Mouse (Mus musculus) liver, adult (tissue): ENCODE results near the gene Igbp1b.

ENCODE experiments used
- GATA4 ChIP-seq: IDR thresholded peaks from 2 replicates; pipeline ENCODE4 v1.6.1; 2014; ENCODE audit warnings: mild to moderate bottlenecking, low read length; ENCODE audit not compliant: insufficient replicate concordance

Igbp1b gene

DNA sequence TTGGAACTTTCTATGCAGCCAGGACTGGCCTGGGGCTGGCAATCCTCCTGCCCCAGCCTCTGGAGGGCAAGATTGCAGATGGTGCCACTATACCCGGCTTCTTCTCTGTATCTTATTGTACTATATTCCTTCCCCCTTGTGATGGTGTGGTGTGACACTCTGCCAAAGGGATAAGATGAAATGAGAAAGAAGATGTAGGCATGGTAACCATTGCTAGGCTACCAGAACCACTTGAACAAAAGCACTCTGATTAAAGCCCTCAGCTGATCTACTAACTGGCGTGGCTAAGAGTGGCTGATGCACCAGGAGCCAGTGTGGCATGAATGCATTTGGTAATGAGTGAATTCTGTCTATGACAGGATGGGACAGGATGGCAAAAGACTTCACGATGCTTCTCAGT, at the start of gene Igbp1b:
Gene Igbp1b (minus strand): TSS at position 29 of the 400 bp plus-strand sequence.
- no peak for TF ChIP-seq GATA4

DNA sequence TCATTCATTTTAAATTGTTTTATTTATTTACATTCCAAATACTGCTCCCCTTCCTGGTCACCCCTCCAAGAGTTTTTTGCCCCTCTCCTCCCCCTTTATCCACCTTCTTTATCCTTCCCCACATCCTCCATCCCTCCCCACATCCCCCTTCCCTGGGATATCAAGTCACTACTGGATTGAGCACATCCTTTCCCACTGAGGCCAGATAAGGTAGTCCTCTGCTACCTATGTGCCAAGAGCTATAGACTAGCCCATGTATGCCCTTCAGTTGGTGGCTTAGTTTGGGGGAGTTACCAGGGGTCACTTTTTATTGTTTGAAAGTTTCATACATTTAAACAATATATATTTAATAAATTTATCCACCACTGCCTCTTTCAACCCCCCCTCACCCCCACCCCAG, 24.6 kb upstream of the Igbp1b start:
- no peak for TF ChIP-seq GATA4

DNA sequence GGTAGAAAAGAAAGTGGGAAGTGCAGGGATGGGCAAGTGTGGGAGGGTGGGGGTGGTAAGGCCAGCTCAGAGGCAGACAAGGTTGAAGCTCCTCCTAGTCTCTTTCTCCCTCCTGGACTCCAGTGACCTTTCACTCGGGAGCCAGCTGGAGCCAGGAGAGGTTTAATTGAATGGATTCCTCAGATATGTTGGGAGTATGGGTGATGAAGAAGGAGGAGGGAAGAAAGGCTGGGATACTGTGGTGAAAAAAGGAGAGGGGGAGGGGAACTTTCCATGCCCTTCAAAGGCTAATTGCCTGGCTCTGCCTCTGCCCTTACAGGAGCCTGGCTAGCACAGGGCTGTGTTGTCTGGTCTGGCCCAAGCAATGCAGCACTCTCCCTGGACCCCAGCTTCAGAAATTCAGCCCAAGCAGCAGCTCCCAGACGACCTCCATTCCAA, 14.4 kb upstream of the Igbp1b start:
- TF ChIP-seq GATA4, result no peak

DNA sequence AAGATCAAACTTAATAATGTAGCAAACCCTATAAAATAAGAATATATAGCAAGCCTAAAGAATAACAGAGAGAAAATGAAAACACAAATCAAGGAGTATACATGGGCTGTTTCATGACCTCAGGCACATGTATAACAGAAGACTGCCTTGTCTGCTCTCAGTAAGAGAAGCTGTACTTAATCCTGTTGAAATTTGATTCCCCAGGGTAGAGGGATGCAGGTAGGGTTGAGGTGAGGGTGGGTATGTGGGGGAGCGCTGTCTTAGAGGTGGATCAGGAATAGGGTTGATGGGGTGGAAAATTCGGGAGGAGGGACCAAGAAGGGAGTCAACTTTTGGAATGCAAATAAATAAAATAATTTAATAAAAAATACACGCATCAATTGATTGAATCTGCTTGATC, 7.1 kb upstream of the Igbp1b start:
- no peak for TF ChIP-seq GATA4

DNA sequence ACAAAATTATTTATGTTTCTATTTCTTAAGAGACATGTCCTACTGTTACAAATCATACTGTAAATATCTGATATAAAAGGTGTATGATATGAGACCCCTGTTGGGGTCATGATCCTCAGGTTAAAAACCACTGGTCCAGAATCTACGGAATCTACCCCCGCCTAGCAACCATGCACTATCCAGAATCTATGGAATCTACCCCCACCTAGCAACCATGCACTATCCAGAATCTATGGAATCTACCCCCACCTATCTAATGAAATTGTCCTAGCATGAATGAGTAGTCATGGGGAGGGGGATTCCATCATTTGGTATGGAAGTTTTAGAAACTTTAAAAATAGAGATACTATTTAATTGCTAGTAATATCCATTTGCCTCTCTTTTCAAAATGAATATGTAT, 12.7 kb downstream of the Igbp1b start:
- no peak for TF ChIP-seq GATA4

DNA sequence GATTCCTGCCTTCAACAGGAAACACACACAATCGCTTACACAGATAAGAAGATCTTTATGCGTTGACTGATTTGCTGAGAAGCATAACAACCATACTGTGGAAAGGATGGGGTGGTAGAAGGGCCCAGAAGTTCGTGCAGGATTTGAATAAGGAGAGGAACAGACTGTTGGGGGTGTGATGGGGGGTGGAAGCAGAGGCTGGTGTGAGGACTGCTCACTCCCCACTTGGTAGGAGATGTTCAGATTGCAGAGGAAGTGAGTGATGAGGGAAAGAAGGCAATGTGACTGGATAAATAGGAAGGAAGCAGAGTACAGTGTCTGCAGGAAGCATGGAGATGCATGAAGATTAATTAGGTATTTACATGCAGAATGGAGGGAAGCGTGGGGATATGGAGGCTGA, 19.0 kb downstream of the Igbp1b start:
- TF ChIP-seq GATA4, result no peak

DNA sequence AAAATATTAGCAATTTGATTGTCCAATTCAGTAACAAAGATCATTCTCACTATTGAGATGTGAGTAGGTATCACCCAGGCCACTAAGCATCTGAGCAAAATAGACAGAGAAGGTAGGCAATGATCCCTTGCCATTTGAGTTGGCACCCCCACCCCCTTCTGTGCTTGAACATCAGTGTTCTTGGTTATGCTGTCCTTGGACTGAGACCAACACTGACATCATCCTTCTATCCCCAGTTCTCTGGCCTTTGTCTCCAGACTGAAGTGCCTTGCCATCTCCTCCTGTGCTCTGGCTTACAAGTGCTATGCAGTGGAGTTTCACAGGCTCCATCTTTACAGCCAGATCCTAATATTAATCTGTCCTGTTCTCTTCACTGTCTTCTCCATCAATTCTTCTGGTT, 37.6 kb downstream of the Igbp1b start:
- no peak for TF ChIP-seq GATA4

DNA sequence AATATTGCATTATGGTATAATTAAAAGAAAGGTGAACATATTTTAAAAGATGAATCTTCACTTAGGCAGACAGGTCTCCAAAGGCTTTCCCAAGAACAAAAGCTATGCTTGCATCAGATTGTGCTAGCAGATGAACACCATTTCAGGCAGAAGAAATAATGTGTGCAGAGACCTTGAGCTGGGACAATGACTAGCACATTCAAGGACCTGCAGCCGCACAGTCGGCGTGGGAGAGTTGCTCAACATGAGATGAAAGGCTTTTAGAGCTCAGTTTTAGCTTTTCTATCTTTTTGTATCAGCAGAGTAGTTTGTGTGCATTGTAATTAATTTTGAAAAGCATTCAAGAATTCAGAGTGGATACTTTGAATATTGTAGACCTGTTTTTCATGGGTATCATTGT, 39.9 kb downstream of the Igbp1b start:
- no peak for TF ChIP-seq GATA4
